Mouse (Mus musculus): ENCODE measurements around the gene Gm49384. TPM values are rescaled to one million over a fixed set of nuclear protein-coding genes. Genes with fewer than 3 reads are reported as not detected.

Gene Gm49384
- polyA plus RNA-seq, 1 experiment from 2014 or later, result 29.8 TPM

DNA sequence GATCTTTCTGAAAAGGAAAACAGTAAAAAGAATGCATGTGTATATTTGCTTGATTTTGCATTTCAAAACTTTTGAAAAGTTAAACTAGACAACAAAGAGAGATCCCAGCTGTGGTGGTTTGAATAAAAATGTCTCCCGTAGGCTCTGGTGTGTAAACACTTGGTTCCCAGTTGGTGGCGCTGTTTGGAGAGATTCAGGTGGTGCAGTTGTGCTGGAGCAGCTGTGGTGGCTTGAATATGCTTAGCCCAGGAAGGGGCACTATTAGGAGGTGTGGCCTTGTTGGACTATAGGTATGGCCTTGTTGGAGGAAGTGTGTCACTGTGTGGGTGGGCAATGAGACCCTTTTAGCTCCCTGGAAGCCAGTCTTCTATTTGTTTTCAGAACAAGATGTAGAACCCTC, 25.2 kb upstream of the Gm49384 start:
- Histone ChIP-seq H3K4me2 (replicated peaks; ENCODE audit: low read depth, low read length) (no peak overlapping the region), H3K9ac (ENCODE audit: low read depth, low read length) (no peak overlapping the region), H3K36me3 (ENCODE audit: control insufficient read depth, insufficient read depth, low read length) (peaks cover 12% of the 10 kb centered on the region; the same call in 1 of the 2 replicates), H3K27ac (ENCODE audit: low read depth, low read length) (no peak overlapping the region), H3K9me3 (ENCODE audit: control insufficient read depth, low read length) (no peaks in the 10 kb centered on the region), H3K27me3 (ENCODE audit: control insufficient read depth, insufficient read depth, low read length) (no peaks in the 10 kb centered on the region), H3K4me1 (ENCODE audit: control insufficient read depth, insufficient read depth, low read length) (0 out of 2 replicates have a peak, but pooled peaks cover 5% of the 10 kb centered on the region), H3K4me3 (ENCODE audit: low read length) (no peak overlapping the region)
- WGBS, result 77% methylated on average over 2 of the region's 2 CpGs
- ATAC-seq (ENCODE audit: low FRiP score, low TSS enrichment), result no peak

DNA sequence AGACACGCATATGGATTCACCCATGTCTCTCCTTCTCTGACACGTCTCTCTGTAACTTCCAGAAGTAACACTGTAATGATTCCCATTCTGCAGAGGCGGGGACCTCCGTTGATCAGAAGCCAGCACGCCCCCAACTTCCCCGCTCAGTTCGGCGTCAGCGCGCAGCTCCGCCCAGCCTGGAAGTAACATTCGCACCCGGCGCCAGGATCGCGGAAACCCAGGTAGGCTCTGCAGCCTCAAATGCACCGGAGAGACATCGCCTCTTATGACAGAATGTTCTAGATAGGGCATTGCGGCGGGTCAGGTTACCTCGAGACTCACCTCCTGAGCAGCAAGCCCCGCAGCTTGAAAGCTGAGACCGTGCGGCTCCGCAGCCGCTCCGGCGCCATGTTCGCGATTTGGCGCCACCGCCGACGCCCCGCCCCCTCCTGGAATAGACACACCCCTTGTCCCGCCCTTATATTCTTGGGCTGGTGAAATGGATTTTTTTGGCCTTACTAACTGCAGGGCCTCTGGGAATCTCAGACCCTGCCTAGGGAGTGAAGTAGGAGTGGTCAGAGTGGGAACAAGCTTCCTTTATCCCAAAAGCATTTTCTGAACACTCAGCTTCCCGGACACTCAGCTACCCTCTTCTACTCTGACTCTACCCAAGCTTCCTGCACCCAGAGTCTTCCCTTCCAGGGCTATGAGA, 23.9 kb upstream of the Gm49384 start, which contains the start of gene Pole2:
TSS of gene Pole2 (minus strand) at position 420 of the 691 bp plus-strand sequence.
- WGBS, result 1% methylated on average over 37 of the region's 37 CpGs
- peaks cover 16% of the 10 kb centered on the region; the same call in 1 of the 2 replicates for H3K36me3 ChIP-seq (ENCODE audit: control insufficient read depth, insufficient read depth, low read length)
- no peaks in the 10 kb centered on the region for H3K9me3 ChIP-seq (ENCODE audit: control insufficient read depth, low read length)
- H3K9ac ChIP-seq (ENCODE audit: low read depth, low read length), result peak within 1 kb of the TSS; percentile 55
- peak within 1 kb of the TSS; percentile 42 for H3K4me2 ChIP-seq (replicated peaks; ENCODE audit: low read depth, low read length)
- peak; percentile 97 for ATAC-seq (ENCODE audit: low FRiP score, low TSS enrichment)
- H3K27me3 ChIP-seq (ENCODE audit: control insufficient read depth, insufficient read depth, low read length), result no peaks in the 10 kb centered on the region
- H3K4me3 ChIP-seq (ENCODE audit: low read length), result peak within 1 kb of the TSS; percentile 51
- H3K4me1 ChIP-seq (ENCODE audit: control insufficient read depth, insufficient read depth, low read length), result 0 out of 2 replicates have a peak, but pooled peaks cover 5% of the 10 kb centered on the region
- peak within 1 kb of the TSS; percentile 80 for H3K27ac ChIP-seq (ENCODE audit: low read depth, low read length)

DNA sequence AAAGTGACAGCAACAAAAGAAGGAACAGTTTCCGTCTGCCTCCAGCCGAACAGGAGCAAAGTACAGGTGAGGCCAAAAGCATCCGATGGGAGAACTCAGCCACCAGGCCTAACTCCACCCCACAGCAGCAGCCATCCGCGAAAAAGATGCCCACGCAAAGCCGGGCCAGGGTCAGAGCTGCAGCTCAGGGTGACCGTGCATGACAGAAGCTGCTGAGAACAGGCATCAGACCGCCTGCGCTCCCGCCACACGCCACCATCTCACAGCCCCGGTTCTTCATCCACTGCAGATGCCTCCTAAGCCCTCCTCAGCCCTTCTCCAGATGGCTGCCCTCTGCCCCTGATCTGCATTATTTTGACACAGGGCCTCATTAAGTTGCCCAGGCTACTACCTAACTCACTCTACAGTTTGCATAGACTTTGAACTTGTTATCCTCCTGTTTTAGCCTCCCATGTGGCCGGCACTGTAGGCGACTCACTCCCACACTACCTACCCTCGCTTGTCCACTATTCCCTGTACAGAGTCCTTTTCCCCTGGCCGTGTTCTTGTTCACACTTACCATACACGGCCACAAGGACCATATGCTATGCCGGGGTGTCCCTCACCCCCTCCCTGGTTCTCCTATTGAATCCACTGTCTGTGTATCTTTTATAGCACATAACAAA, 16.7 kb upstream of the Gm49384 start:
- Histone ChIP-seq H3K9ac (ENCODE audit: low read depth, low read length) (no peak overlapping the region), H3K36me3 (ENCODE audit: control insufficient read depth, insufficient read depth, low read length) (peaks cover 51% of the 10 kb centered on the region), H3K27ac (ENCODE audit: low read depth, low read length) (no peak overlapping the region), H3K4me3 (ENCODE audit: low read length) (no peak overlapping the region), H3K4me2 (replicated peaks; ENCODE audit: low read depth, low read length) (no peak overlapping the region), H3K4me1 (ENCODE audit: control insufficient read depth, insufficient read depth, low read length) (no peaks in the 10 kb centered on the region), H3K27me3 (ENCODE audit: control insufficient read depth, insufficient read depth, low read length) (no peaks in the 10 kb centered on the region), H3K9me3 (ENCODE audit: control insufficient read depth, low read length) (no peaks in the 10 kb centered on the region)
- 74% methylated on average over 19 of the region's 19 CpGs for WGBS
- ATAC-seq (ENCODE audit: low FRiP score, low TSS enrichment), result peak; percentile 71; the same call in 1 of the 2 replicates

DNA sequence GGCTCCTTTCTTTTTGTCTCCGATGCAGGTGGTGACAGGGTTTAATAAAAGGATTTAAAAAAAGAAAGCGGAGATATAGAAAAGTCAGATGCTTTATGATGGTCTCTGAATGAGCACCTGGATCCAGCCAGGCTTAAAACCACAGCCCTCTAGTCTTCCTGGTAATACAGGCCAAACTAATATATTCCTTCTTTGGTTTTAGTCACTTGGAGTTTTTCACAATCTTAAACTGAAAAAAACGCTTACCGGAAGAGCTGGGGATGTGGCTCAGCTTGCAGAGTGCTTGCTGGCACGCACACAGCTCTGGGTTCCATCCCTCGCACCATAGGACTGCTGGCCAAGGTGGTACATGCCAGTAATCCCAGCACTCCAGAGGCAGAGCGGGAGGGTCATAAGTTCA, 12.5 kb upstream of the Gm49384 start:
- Histone ChIP-seq H3K27me3 (ENCODE audit: control insufficient read depth, insufficient read depth, low read length) (no peaks in the 10 kb centered on the region), H3K4me1 (ENCODE audit: control insufficient read depth, insufficient read depth, low read length) (no peaks in the 10 kb centered on the region), H3K9ac (ENCODE audit: low read depth, low read length) (no peak overlapping the region), H3K36me3 (ENCODE audit: control insufficient read depth, insufficient read depth, low read length) (peaks cover 65% of the 10 kb centered on the region), H3K27ac (ENCODE audit: low read depth, low read length) (no peak overlapping the region), H3K4me2 (replicated peaks; ENCODE audit: low read depth, low read length) (no peak overlapping the region), H3K9me3 (ENCODE audit: control insufficient read depth, low read length) (no peaks in the 10 kb centered on the region), H3K4me3 (ENCODE audit: low read length) (no peak overlapping the region)
- WGBS, result 95% methylated on average over 7 of the region's 7 CpGs
- no peak for ATAC-seq (ENCODE audit: low FRiP score, low TSS enrichment)

GRCm38 (mm10) chr12:69215000-69215785, 11.1 kb upstream of the Gm49384 start:
- 93% methylated on average over 3 of the region's 3 CpGs for WGBS
- no peak for ATAC-seq (ENCODE audit: low FRiP score, low TSS enrichment)
- Histone ChIP-seq H3K4me1 (ENCODE audit: control insufficient read depth, insufficient read depth, low read length) (no peaks in the 10 kb centered on the region), H3K9me3 (ENCODE audit: control insufficient read depth, low read length) (no peaks in the 10 kb centered on the region), H3K4me2 (replicated peaks; ENCODE audit: low read depth, low read length) (no peak overlapping the region), H3K9ac (ENCODE audit: low read depth, low read length) (no peak overlapping the region), H3K27ac (ENCODE audit: low read depth, low read length) (no peak overlapping the region), H3K36me3 (ENCODE audit: control insufficient read depth, insufficient read depth, low read length) (peaks cover 58% of the 10 kb centered on the region), H3K27me3 (ENCODE audit: control insufficient read depth, insufficient read depth, low read length) (no peaks in the 10 kb centered on the region), H3K4me3 (ENCODE audit: low read length) (no peak overlapping the region)

DNA sequence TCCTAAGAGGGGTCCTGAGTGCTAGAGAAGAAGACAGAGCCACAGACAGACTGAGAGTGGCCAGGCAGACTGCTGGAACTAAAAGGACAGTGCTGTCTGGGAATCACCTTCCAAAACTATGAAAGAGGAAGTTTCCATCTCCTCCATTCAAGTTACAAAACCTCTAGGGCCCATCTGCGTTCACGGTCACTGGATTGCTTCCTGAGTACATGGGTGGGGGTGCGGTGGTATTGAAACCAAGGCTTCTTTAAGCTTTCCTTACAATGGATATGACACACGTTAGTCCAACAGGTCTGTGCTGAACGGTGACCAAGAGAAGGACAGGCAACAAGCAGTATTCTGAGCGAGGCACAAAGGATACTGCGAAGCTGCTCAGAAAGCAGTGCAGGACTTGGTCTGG, 10.3 kb upstream of the Gm49384 start:
- H3K27ac ChIP-seq (ENCODE audit: low read depth, low read length), result no peak overlapping the region
- ATAC-seq (ENCODE audit: low FRiP score, low TSS enrichment), result no peak
- H3K36me3 ChIP-seq (ENCODE audit: control insufficient read depth, insufficient read depth, low read length), result peaks cover 62% of the 10 kb centered on the region
- H3K4me2 ChIP-seq (replicated peaks; ENCODE audit: low read depth, low read length), result no peak overlapping the region
- no peaks in the 10 kb centered on the region for H3K27me3 ChIP-seq (ENCODE audit: control insufficient read depth, insufficient read depth, low read length)
- 94% methylated on average over 7 of the region's 7 CpGs for WGBS
- H3K9me3 ChIP-seq (ENCODE audit: control insufficient read depth, low read length), result no peaks in the 10 kb centered on the region
- no peak overlapping the region for H3K9ac ChIP-seq (ENCODE audit: low read depth, low read length)
- no peak overlapping the region for H3K4me3 ChIP-seq (ENCODE audit: low read length)
- no peaks in the 10 kb centered on the region for H3K4me1 ChIP-seq (ENCODE audit: control insufficient read depth, insufficient read depth, low read length)

DNA sequence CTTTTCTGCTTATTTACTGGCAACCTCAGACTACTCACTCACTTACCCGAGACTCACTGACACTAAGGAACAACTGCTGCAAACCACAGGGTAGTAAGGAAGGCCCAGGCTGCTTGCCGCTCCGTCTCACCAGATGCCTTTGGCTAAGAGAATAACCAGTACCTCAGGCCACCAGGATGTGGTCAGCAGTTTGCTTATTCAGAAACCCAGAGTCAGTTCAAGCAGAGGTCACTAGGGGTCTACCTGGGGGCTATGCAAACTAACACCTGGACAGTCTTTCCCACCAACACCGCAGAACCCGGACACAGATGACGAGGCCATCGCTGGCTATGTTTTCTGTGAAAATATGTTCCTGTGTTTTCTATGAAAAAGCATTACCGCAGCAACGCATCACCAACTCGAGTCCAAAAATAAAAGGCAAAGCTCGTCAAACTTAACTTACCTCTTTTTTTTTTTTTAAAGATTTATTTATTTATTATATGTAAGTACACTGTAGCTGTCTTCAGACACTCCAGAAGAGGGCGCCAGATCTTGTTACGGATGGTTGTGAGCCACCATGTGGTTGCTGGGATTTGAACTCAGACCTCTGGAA, 9.2 kb upstream of the Gm49384 start:
- WGBS, result 96% methylated on average over 13 of the region's 13 CpGs
- Histone ChIP-seq H3K27me3 (ENCODE audit: control insufficient read depth, insufficient read depth, low read length) (no peaks in the 10 kb centered on the region), H3K27ac (ENCODE audit: low read depth, low read length) (no peak overlapping the region), H3K4me3 (ENCODE audit: low read length) (no peak overlapping the region), H3K9ac (ENCODE audit: low read depth, low read length) (no peak overlapping the region), H3K4me1 (ENCODE audit: control insufficient read depth, insufficient read depth, low read length) (no peaks in the 10 kb centered on the region), H3K4me2 (replicated peaks; ENCODE audit: low read depth, low read length) (no peak overlapping the region), H3K36me3 (ENCODE audit: control insufficient read depth, insufficient read depth, low read length) (peaks cover 61% of the 10 kb centered on the region), H3K9me3 (ENCODE audit: control insufficient read depth, low read length) (no peaks in the 10 kb centered on the region)
- ATAC-seq (ENCODE audit: low FRiP score, low TSS enrichment), result no peak

- ATAC-seq (ENCODE audit: low FRiP score, low TSS enrichment), result no peak
- no peak overlapping the region for H3K4me2 ChIP-seq (replicated peaks; ENCODE audit: low read depth, low read length)
- H3K27me3 ChIP-seq (ENCODE audit: control insufficient read depth, insufficient read depth, low read length), result no peaks in the 10 kb centered on the region
- no peak overlapping the region for H3K4me3 ChIP-seq (ENCODE audit: low read length)
- no peak overlapping the region for H3K9ac ChIP-seq (ENCODE audit: low read depth, low read length)
- H3K36me3 ChIP-seq (ENCODE audit: control insufficient read depth, insufficient read depth, low read length), result peaks cover 58% of the 10 kb centered on the region
- no peaks in the 10 kb centered on the region for H3K9me3 ChIP-seq (ENCODE audit: control insufficient read depth, low read length)
- no peak overlapping the region for H3K27ac ChIP-seq (ENCODE audit: low read depth, low read length)
- 85% methylated on average over 5 of the region's 5 CpGs for WGBS
- H3K4me1 ChIP-seq (ENCODE audit: control insufficient read depth, insufficient read depth, low read length), result no peaks in the 10 kb centered on the region
These were observed 7.0 kb upstream of the Gm49384 start for GRCm38 (mm10) chr12:69211057-69211456.
